Mouse (Mus musculus): ENCODE measurements around the gene Lef1. TPM values are rescaled to one million over a fixed set of nuclear protein-coding genes. Genes with fewer than 3 reads are reported as not detected.

Lef1 gene
- 5.3 and 5.6 TPM in 2 replicates for polyA plus RNA-seq (2014; fragmentation: Nextera tagmentation; extraction: Ambion mirVana)

DNA sequence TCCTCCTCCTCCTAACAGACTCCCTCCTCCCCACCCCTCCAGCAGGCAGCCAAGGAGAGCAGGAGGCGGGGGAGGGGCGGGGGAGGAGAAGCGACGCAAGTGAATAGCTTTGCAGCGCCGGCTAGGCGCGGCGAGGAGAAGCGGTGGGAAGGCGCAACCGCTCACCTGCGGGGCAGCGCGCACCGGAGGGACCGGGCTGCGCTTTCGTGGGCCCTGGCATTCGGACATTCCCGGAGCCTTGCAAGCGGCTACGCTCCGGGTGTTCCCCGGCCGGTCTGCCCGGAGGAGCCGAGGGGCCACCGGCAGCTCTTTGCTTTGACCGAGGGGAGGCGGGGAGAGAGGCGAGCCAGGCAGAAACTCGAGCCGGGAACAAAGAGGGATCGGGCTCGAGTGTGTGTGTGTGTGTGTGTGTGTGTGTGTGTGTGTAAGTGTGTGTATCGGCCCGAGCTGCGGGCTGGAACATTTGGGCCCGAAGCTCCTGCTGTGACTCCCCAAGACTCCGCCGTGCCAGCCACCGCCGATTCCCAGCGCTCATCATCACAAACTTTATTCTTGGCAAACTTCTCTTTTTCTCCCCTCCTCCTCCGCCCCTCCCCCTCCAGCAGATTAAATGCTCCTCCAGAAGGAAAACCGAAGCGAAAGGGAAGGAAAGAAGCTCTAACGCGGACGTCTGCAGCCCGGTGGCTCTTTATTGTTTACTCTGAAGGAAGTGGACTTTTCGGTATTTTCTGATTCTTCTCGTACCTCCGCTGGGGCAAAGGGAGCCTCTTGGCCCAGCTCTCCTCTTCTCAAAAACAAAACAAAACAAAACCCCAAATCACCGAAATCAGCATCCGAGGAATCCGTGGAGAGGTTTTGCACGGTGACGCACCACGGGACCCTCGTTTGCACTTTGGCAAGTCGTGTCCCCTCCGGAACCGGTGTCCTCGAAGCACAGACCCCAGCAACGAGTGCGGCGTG is at the start of gene Lef1:
Gene Lef1 (plus strand): TSS at position 281 of the 960 bp plus-strand sequence.
- Histone ChIP-seq H3K9ac (ENCODE audit: low read length) (peak within 1 kb of the TSS; percentile 75), H3K4me2 (ENCODE audit: low read length) (peak within 1 kb of the TSS; percentile 98), H3K36me3 (ENCODE audit: control insufficient read depth, insufficient read depth, low read length) (no peaks in the 10 kb centered on the region), H3K4me1 (ENCODE audit: control insufficient read depth in 2 of 2, insufficient read depth in 2 of 2, low read length in 2 of 2) (peaks cover 12 to 33% of the 10 kb centered on the region in 2 experiments; a peak in 3 of 4 replicates), H3K27me3 (ENCODE audit: control insufficient read depth, insufficient read depth, low read length) (peaks cover 60% of the 10 kb centered on the region), H3K4me3 (ENCODE audit: control insufficient read depth in 1 of 2, insufficient read depth in 1 of 2, low read depth in 1 of 2, low read length in 2 of 2) (peak within 1 kb of the TSS; percentile 60 to 67), H3K27ac (replicated peaks in 1 of 2; ENCODE audit: control insufficient read depth in 1 of 2, insufficient read depth in 1 of 2, low read depth in 2 of 2, low read length in 2 of 2) (no peak within 1 kb of the TSS; a peak in 1 of 4 replicates), H3K9me3 (ENCODE audit: control insufficient read depth, low read length) (no peaks in the 10 kb centered on the region)
- no peak for ATAC-seq (ENCODE audit: insufficient number of reproducible peaks, insufficient read depth, low FRiP score, low read depth)
- 0% methylated on average over 64 of the region's 69 CpGs for WGBS

DNA sequence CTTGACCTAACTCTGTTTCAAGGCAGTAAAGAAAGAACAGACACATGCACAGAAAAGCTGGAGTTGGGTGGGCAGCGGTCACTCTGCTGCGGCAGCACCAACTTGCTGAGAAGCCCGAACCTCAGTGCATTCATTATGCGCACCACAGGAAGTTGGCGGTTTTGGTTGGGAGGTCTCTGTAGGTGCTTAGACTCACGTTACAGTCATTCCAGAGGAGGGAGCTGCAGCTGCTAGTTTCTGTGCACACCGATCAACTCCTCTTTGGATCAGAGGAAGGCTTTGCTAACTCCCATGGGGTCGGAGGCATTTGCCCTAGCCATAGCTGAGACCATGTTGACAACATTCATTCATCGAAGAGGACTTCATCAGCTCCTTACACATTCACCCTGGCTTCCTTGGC is 45.3 kb upstream of the Lef1 start:
- no peak for ATAC-seq (ENCODE audit: insufficient number of reproducible peaks, insufficient read depth, low FRiP score, low read depth)

DNA sequence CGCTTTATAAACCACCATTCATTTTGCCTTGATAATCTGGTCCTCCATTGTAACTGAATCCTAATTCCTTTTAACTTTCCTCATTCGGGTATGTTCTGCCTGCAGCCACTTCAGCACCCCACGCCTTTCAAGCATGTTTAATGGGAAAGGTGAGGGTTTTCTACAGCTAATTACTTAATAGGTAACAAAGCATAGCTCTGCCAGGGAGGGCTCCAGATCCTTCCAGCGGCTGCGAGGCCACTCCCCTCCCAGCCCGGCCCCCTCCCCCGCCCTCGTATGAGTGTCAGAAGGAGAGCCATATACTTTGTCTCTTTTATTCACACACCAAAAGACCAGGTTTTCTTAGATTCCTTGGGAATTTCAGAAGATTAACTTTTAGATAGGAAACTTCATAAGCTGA is 44.1 kb upstream of the Lef1 start:
- no peak for ATAC-seq (ENCODE audit: insufficient number of reproducible peaks, insufficient read depth, low FRiP score, low read depth)
- Histone ChIP-seq H3K9ac (ENCODE audit: low read length) (no peak overlapping the region), H3K36me3 (ENCODE audit: control insufficient read depth, insufficient read depth, low read length) (no peaks in the 10 kb centered on the region), H3K4me3 (ENCODE audit: control insufficient read depth in 1 of 2, insufficient read depth in 1 of 2, low read depth in 1 of 2, low read length in 2 of 2) (no peak overlapping the region), H3K4me1 (ENCODE audit: control insufficient read depth in 2 of 2, insufficient read depth in 2 of 2, low read length in 2 of 2) (no peaks in the 10 kb centered on the region), H3K4me2 (ENCODE audit: low read length) (no peak overlapping the region), H3K9me3 (ENCODE audit: control insufficient read depth, low read length) (no peaks in the 10 kb centered on the region), H3K27me3 (ENCODE audit: control insufficient read depth, insufficient read depth, low read length) (no peaks in the 10 kb centered on the region), H3K27ac (replicated peaks in 1 of 2; ENCODE audit: control insufficient read depth in 1 of 2, insufficient read depth in 1 of 2, low read depth in 2 of 2, low read length in 2 of 2) (no peak overlapping the region)
- WGBS, result 34% methylated on average over 8 of the region's 8 CpGs

More for the DNA sequence above, 45.3 kb upstream of the Lef1 start:
- no peaks in the 10 kb centered on the region for H3K4me1 ChIP-seq (ENCODE audit: control insufficient read depth in 2 of 2, insufficient read depth in 2 of 2, low read length in 2 of 2)
- no peak overlapping the region for H3K9ac ChIP-seq (ENCODE audit: low read length)
- no peak overlapping the region for H3K4me3 ChIP-seq (ENCODE audit: control insufficient read depth in 1 of 2, insufficient read depth in 1 of 2, low read depth in 1 of 2, low read length in 2 of 2)
- no peaks in the 10 kb centered on the region for H3K27me3 ChIP-seq (ENCODE audit: control insufficient read depth, insufficient read depth, low read length)
- no peak overlapping the region for H3K27ac ChIP-seq (replicated peaks in 1 of 2; ENCODE audit: control insufficient read depth in 1 of 2, insufficient read depth in 1 of 2, low read depth in 2 of 2, low read length in 2 of 2)
- H3K36me3 ChIP-seq (ENCODE audit: control insufficient read depth, insufficient read depth, low read length), result no peaks in the 10 kb centered on the region
- H3K4me2 ChIP-seq (ENCODE audit: low read length), result no peak overlapping the region
- WGBS, result 79% methylated on average over 9 of the region's 9 CpGs
- no peaks in the 10 kb centered on the region for H3K9me3 ChIP-seq (ENCODE audit: control insufficient read depth, low read length)

DNA sequence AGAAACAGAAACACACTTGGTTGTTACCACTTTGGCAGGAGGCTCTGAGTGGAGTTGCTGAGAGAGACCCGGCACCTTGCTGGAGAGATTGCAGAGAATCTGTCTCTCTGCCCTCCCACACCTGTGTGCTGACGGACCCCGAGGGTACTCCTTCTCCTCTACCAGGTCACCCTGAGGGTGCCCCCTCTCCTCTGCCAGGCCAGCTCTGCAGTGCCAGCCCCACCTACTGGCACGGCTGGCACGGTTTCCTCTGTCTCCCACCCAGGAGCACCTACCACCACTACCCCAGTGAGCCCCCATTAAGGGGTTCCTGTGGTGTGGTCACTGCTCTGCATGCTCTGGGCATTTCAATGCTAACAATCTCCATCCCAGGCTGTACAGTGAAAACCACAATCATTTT is 42.3 kb upstream of the Lef1 start:
- Histone ChIP-seq H3K9ac (ENCODE audit: low read length) (no peak overlapping the region), H3K4me2 (ENCODE audit: low read length) (no peak overlapping the region), H3K27ac (replicated peaks in 1 of 2; ENCODE audit: control insufficient read depth in 1 of 2, insufficient read depth in 1 of 2, low read depth in 2 of 2, low read length in 2 of 2) (no peak overlapping the region), H3K4me3 (ENCODE audit: control insufficient read depth in 1 of 2, insufficient read depth in 1 of 2, low read depth in 1 of 2, low read length in 2 of 2) (no peak overlapping the region), H3K27me3 (ENCODE audit: control insufficient read depth, insufficient read depth, low read length) (no peaks in the 10 kb centered on the region), H3K9me3 (ENCODE audit: control insufficient read depth, low read length) (no peaks in the 10 kb centered on the region), H3K36me3 (ENCODE audit: control insufficient read depth, insufficient read depth, low read length) (no peaks in the 10 kb centered on the region), H3K4me1 (ENCODE audit: control insufficient read depth in 2 of 2, insufficient read depth in 2 of 2, low read length in 2 of 2) (no peaks in the 10 kb centered on the region)
- ATAC-seq (ENCODE audit: insufficient number of reproducible peaks, insufficient read depth, low FRiP score, low read depth), result no peak
- WGBS, result 82% methylated on average over 5 of the region's 5 CpGs

DNA sequence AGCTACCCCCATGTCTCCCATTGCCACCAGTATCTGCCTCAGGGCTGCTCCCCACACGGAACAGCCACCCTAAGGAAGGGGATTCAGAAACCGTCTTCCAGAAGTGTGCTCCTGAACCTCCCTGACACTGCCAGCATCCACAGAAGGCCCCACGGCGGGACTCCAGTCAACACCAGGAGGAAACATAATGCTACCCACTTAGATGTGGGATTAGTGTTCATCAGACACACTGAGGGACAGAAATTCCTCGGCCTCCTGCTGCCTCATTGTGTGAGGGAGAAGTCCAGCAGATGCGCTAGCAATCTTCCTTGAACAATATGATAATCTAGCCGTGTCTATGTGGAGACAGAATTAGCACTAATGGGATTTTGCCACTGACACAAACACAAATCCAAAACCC is 40.1 kb upstream of the Lef1 start:
- Histone ChIP-seq H3K4me2 (ENCODE audit: low read length) (no peak overlapping the region), H3K27me3 (ENCODE audit: control insufficient read depth, insufficient read depth, low read length) (no peaks in the 10 kb centered on the region), H3K9me3 (ENCODE audit: control insufficient read depth, low read length) (no peaks in the 10 kb centered on the region), H3K4me1 (ENCODE audit: control insufficient read depth in 2 of 2, insufficient read depth in 2 of 2, low read length in 2 of 2) (no peaks in the 10 kb centered on the region), H3K27ac (replicated peaks in 1 of 2; ENCODE audit: control insufficient read depth in 1 of 2, insufficient read depth in 1 of 2, low read depth in 2 of 2, low read length in 2 of 2) (no peak overlapping the region), H3K9ac (ENCODE audit: low read length) (no peak overlapping the region), H3K36me3 (ENCODE audit: control insufficient read depth, insufficient read depth, low read length) (no peaks in the 10 kb centered on the region), H3K4me3 (ENCODE audit: control insufficient read depth in 1 of 2, insufficient read depth in 1 of 2, low read depth in 1 of 2, low read length in 2 of 2) (no peak overlapping the region)
- WGBS, result 44% methylated on average over 7 of the region's 7 CpGs
- no peak for ATAC-seq (ENCODE audit: insufficient number of reproducible peaks, insufficient read depth, low FRiP score, low read depth)

DNA sequence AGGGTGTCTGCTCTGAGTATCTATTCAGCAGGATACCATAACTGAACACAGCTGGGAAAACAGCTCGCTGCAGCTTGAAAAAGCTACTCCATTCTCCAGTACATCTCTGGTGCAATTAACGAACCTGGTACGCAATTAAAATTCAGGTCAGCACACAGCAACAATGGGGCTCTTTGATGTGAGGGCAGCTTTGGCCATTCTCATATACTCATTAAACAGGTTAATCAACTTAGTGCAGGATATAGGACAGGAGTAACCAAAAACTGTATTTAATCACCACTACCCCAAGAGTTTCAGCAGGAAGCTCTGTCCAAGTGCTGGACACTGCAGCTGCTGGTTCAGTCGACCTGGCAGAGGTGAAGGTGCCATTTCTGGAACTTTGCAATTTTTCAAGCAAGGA is 37.6 kb upstream of the Lef1 start:
- no peaks in the 10 kb centered on the region for H3K9me3 ChIP-seq (ENCODE audit: control insufficient read depth, low read length)
- H3K36me3 ChIP-seq (ENCODE audit: control insufficient read depth, insufficient read depth, low read length), result no peaks in the 10 kb centered on the region
- no peak overlapping the region for H3K27ac ChIP-seq (replicated peaks in 1 of 2; ENCODE audit: control insufficient read depth in 1 of 2, insufficient read depth in 1 of 2, low read depth in 2 of 2, low read length in 2 of 2)
- no peaks in the 10 kb centered on the region for H3K27me3 ChIP-seq (ENCODE audit: control insufficient read depth, insufficient read depth, low read length)
- H3K9ac ChIP-seq (ENCODE audit: low read length), result no peak overlapping the region
- WGBS, result 79% methylated on average over 4 of the region's 4 CpGs
- H3K4me3 ChIP-seq (ENCODE audit: control insufficient read depth in 1 of 2, insufficient read depth in 1 of 2, low read depth in 1 of 2, low read length in 2 of 2), result no peak overlapping the region
- H3K4me1 ChIP-seq (ENCODE audit: control insufficient read depth in 2 of 2, insufficient read depth in 2 of 2, low read length in 2 of 2), result no peaks in the 10 kb centered on the region
- no peak overlapping the region for H3K4me2 ChIP-seq (ENCODE audit: low read length)
- ATAC-seq (ENCODE audit: insufficient number of reproducible peaks, insufficient read depth, low FRiP score, low read depth), result no peak

DNA sequence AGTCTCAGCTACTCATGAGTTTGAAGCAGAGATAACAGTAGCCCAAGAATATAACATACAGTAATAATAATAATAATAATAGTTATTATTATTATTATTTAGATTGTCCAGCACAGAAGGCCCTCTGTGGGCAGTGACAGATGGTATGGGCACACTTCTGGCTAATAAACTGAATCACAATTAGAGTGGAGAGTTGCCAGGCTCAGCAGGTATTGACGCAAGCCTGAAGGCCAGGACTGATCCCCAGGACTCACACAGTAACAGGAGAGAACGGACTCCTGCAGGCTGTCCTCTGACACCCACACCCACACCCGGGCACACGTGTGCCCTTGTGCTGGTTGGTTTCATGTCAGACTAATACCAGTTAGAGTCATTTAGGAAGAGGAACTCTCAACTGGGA is 36.3 kb upstream of the Lef1 start:
- Histone ChIP-seq H3K27me3 (ENCODE audit: control insufficient read depth, insufficient read depth, low read length) (no peaks in the 10 kb centered on the region), H3K9me3 (ENCODE audit: control insufficient read depth, low read length) (no peaks in the 10 kb centered on the region), H3K4me2 (ENCODE audit: low read length) (no peak overlapping the region), H3K4me1 (ENCODE audit: control insufficient read depth in 2 of 2, insufficient read depth in 2 of 2, low read length in 2 of 2) (no peaks in the 10 kb centered on the region), H3K9ac (ENCODE audit: low read length) (no peak overlapping the region), H3K27ac (replicated peaks in 1 of 2; ENCODE audit: control insufficient read depth in 1 of 2, insufficient read depth in 1 of 2, low read depth in 2 of 2, low read length in 2 of 2) (no peak overlapping the region), H3K4me3 (ENCODE audit: control insufficient read depth in 1 of 2, insufficient read depth in 1 of 2, low read depth in 1 of 2, low read length in 2 of 2) (no peak overlapping the region), H3K36me3 (ENCODE audit: control insufficient read depth, insufficient read depth, low read length) (no peaks in the 10 kb centered on the region)
- WGBS, result 76% methylated on average over 4 of the region's 4 CpGs
- no peak for ATAC-seq (ENCODE audit: insufficient number of reproducible peaks, insufficient read depth, low FRiP score, low read depth)
